Mouse (Mus musculus): ENCODE measurements around the gene Sh3gl2. TPM values are rescaled to one million over a fixed set of nuclear protein-coding genes. Genes with fewer than 3 reads are reported as not detected.

Sh3gl2 gene
- polyA plus RNA-seq, 1 experiment from 2014 or later = 0.67 TPM

GRCm38 (mm10) chr4:85438813-85439212 lies 233.9 kb downstream of the Sh3gl2 start:
- no peak for DNase-seq (ENCODE audit: low spot score)
- no peaks in the 10 kb centered on the region for H3K4me1 ChIP-seq (replicated peaks; ENCODE audit: control insufficient read depth, insufficient read depth, low read length)

GRCm38 (mm10) chr4:85483586-85483985 lies 278.7 kb downstream of the Sh3gl2 start:
- no peaks in the 10 kb centered on the region for H3K36me3 ChIP-seq (ENCODE audit: control insufficient read depth, insufficient read depth, low read length)
- DNase-seq (ENCODE audit: low spot score) = no peak
- no peaks in the 10 kb centered on the region for H3K27me3 ChIP-seq (replicated peaks; ENCODE audit: control insufficient read depth, insufficient read depth, low read length)
- ATAC-seq (replicated peaks; ENCODE audit: low FRiP score) = no peak
- H3K4me2 ChIP-seq = no peak overlapping the region
- no peak overlapping the region for H3K9ac ChIP-seq (ENCODE audit: low read depth, low read length)
- H3K4me3 ChIP-seq (ENCODE audit: low read depth, low read length) = no peak overlapping the region
- 97% methylated on average over 6 of the region's 6 CpGs for WGBS
- H3K4me1 ChIP-seq (replicated peaks; ENCODE audit: control insufficient read depth, insufficient read depth, low read length) = no peaks in the 10 kb centered on the region
- no peaks in the 10 kb centered on the region for H3K9me3 ChIP-seq (ENCODE audit: control insufficient read depth, low read length)
- H3K27ac ChIP-seq (ENCODE audit: low read depth, low read length) = no peak overlapping the region

More at GRCm38 (mm10) chr4:85438813-85439212, 233.9 kb downstream of the Sh3gl2 start:
- ATAC-seq (replicated peaks; ENCODE audit: low FRiP score) = no peak
- H3K9ac ChIP-seq (ENCODE audit: low read depth, low read length) = no peak overlapping the region
- H3K27me3 ChIP-seq (replicated peaks; ENCODE audit: control insufficient read depth, insufficient read depth, low read length) = no peaks in the 10 kb centered on the region
- no peaks in the 10 kb centered on the region for H3K36me3 ChIP-seq (ENCODE audit: control insufficient read depth, insufficient read depth, low read length)
- WGBS = 61% methylated on average over 3 of the region's 3 CpGs
- no peak overlapping the region for H3K4me3 ChIP-seq (ENCODE audit: low read depth, low read length)
- no peak overlapping the region for H3K27ac ChIP-seq (ENCODE audit: low read depth, low read length)
- no peak overlapping the region for H3K4me2 ChIP-seq
- no peaks in the 10 kb centered on the region for H3K9me3 ChIP-seq (ENCODE audit: control insufficient read depth, low read length)

- no peaks in the 10 kb centered on the region for H3K4me1 ChIP-seq (replicated peaks; ENCODE audit: control insufficient read depth, insufficient read depth, low read length)
- H3K27ac ChIP-seq (ENCODE audit: low read depth, low read length) = no peak overlapping the region
- no peaks in the 10 kb centered on the region for H3K36me3 ChIP-seq (ENCODE audit: control insufficient read depth, insufficient read depth, low read length)
- H3K4me3 ChIP-seq (ENCODE audit: low read depth, low read length) = no peak overlapping the region
- no peak overlapping the region for H3K9ac ChIP-seq (ENCODE audit: low read depth, low read length)
- H3K9me3 ChIP-seq (ENCODE audit: control insufficient read depth, low read length) = no peaks in the 10 kb centered on the region
- no peaks in the 10 kb centered on the region for H3K27me3 ChIP-seq (replicated peaks; ENCODE audit: control insufficient read depth, insufficient read depth, low read length)
- DNase-seq (ENCODE audit: low spot score) = no peak
- 83% methylated on average over 10 of the region's 10 CpGs for WGBS
- no peak for ATAC-seq (replicated peaks; ENCODE audit: low FRiP score)
- H3K4me2 ChIP-seq = no peak overlapping the region
These were observed 281.5 kb downstream of the Sh3gl2 start for GRCm38 (mm10) chr4:85486316-85486946.

- H3K4me2 ChIP-seq = no peak overlapping the region
- DNase-seq (ENCODE audit: low spot score) (no peak), ATAC-seq (replicated peaks; ENCODE audit: low FRiP score) (no peak)
- H3K27ac ChIP-seq (ENCODE audit: low read depth, low read length) = no peak overlapping the region
- H3K4me1 ChIP-seq (replicated peaks; ENCODE audit: control insufficient read depth, insufficient read depth, low read length) = no peaks in the 10 kb centered on the region
- H3K27me3 ChIP-seq (replicated peaks; ENCODE audit: control insufficient read depth, insufficient read depth, low read length) = no peaks in the 10 kb centered on the region
- no peaks in the 10 kb centered on the region for H3K36me3 ChIP-seq (ENCODE audit: control insufficient read depth, insufficient read depth, low read length)
- WGBS = 65% methylated on average over 3 of the region's 3 CpGs
- no peaks in the 10 kb centered on the region for H3K9me3 ChIP-seq (ENCODE audit: control insufficient read depth, low read length)
- no peak overlapping the region for H3K4me3 ChIP-seq (ENCODE audit: low read depth, low read length)
- H3K9ac ChIP-seq (ENCODE audit: low read depth, low read length) = no peak overlapping the region
These were observed 300.8 kb downstream of the Sh3gl2 start for GRCm38 (mm10) chr4:85505718-85506117.

- Histone ChIP-seq H3K27me3 (replicated peaks; ENCODE audit: control insufficient read depth, insufficient read depth, low read length) (no peaks in the 10 kb centered on the region), H3K4me3 (ENCODE audit: low read depth, low read length) (no peak overlapping the region), H3K4me2 (no peak overlapping the region), H3K4me1 (replicated peaks; ENCODE audit: control insufficient read depth, insufficient read depth, low read length) (no peaks in the 10 kb centered on the region), H3K9me3 (ENCODE audit: control insufficient read depth, low read length) (no peaks in the 10 kb centered on the region), H3K9ac (ENCODE audit: low read depth, low read length) (no peak overlapping the region), H3K27ac (ENCODE audit: low read depth, low read length) (no peak overlapping the region), H3K36me3 (ENCODE audit: control insufficient read depth, insufficient read depth, low read length) (no peaks in the 10 kb centered on the region)
- DNase-seq (ENCODE audit: low spot score) = no peak
- WGBS = 57% methylated on average over 2 of the region's 2 CpGs
- no peak for ATAC-seq (replicated peaks; ENCODE audit: low FRiP score)
These were observed 302.1 kb downstream of the Sh3gl2 start for GRCm38 (mm10) chr4:85506976-85507375.

GRCm38 (mm10) chr4:85507491-85507890 lies 302.6 kb downstream of the Sh3gl2 start:
- no peaks in the 10 kb centered on the region for H3K36me3 ChIP-seq (ENCODE audit: control insufficient read depth, insufficient read depth, low read length)
- H3K27me3 ChIP-seq (replicated peaks; ENCODE audit: control insufficient read depth, insufficient read depth, low read length) = no peaks in the 10 kb centered on the region
- no peaks in the 10 kb centered on the region for H3K9me3 ChIP-seq (ENCODE audit: control insufficient read depth, low read length)
- DNase-seq (ENCODE audit: low spot score) = no peak
- 74% methylated on average over 5 of the region's 5 CpGs for WGBS
- H3K27ac ChIP-seq (ENCODE audit: low read depth, low read length) = no peak overlapping the region
- no peak overlapping the region for H3K4me3 ChIP-seq (ENCODE audit: low read depth, low read length)
- H3K4me2 ChIP-seq = no peak overlapping the region
- no peak for ATAC-seq (replicated peaks; ENCODE audit: low FRiP score)
- H3K9ac ChIP-seq (ENCODE audit: low read depth, low read length) = no peak overlapping the region
- H3K4me1 ChIP-seq (replicated peaks; ENCODE audit: control insufficient read depth, insufficient read depth, low read length) = no peaks in the 10 kb centered on the region

- H3K4me1 ChIP-seq (replicated peaks; ENCODE audit: control insufficient read depth, insufficient read depth, low read length) = no peaks in the 10 kb centered on the region
- DNase-seq (ENCODE audit: low spot score) (no peak), ATAC-seq (replicated peaks; ENCODE audit: low FRiP score) (no peak)
- H3K36me3 ChIP-seq (ENCODE audit: control insufficient read depth, insufficient read depth, low read length) = no peaks in the 10 kb centered on the region
- H3K9ac ChIP-seq (ENCODE audit: low read depth, low read length) = no peak overlapping the region
- peak overlapping the region; percentile 79 for H3K4me2 ChIP-seq
- no peak overlapping the region for H3K27ac ChIP-seq (ENCODE audit: low read depth, low read length)
- 41% methylated on average over 7 of the region's 7 CpGs for WGBS
- peaks cover 5% of the 10 kb centered on the region for H3K27me3 ChIP-seq (replicated peaks; ENCODE audit: control insufficient read depth, insufficient read depth, low read length)
- H3K4me3 ChIP-seq (ENCODE audit: low read depth, low read length) = no peak overlapping the region
- no peaks in the 10 kb centered on the region for H3K9me3 ChIP-seq (ENCODE audit: control insufficient read depth, low read length)
These were observed 308.4 kb downstream of the Sh3gl2 start for GRCm38 (mm10) chr4:85513288-85513687.

GRCm38 (mm10) chr4:85513792-85514191 lies 308.9 kb downstream of the Sh3gl2 start, which contains the start of gene Adamtsl1:
Gene Adamtsl1 (plus strand): TSS chr4:85514172.
- H3K4me2 ChIP-seq = peak within 1 kb of the TSS; percentile 79
- 6% methylated on average over 9 of the region's 9 CpGs for WGBS
- H3K4me3 ChIP-seq (ENCODE audit: low read depth, low read length) = peak within 1 kb of the TSS; percentile 51
- H3K9me3 ChIP-seq (ENCODE audit: control insufficient read depth, low read length) = no peaks in the 10 kb centered on the region
- ATAC-seq (replicated peaks; ENCODE audit: low FRiP score) (no peak), DNase-seq (ENCODE audit: low spot score) (no peak)
- H3K9ac ChIP-seq (ENCODE audit: low read depth, low read length) = no peak within 1 kb of the TSS
- no peaks in the 10 kb centered on the region for H3K36me3 ChIP-seq (ENCODE audit: control insufficient read depth, insufficient read depth, low read length)
- H3K27ac ChIP-seq (ENCODE audit: low read depth, low read length) = no peak within 1 kb of the TSS
- no peaks in the 10 kb centered on the region for H3K4me1 ChIP-seq (replicated peaks; ENCODE audit: control insufficient read depth, insufficient read depth, low read length)
- H3K27me3 ChIP-seq (replicated peaks; ENCODE audit: control insufficient read depth, insufficient read depth, low read length) = peaks cover 5% of the 10 kb centered on the region

- under 1% methylated on average over 33 of the region's 33 CpGs for WGBS
- no peaks in the 10 kb centered on the region for H3K9me3 ChIP-seq (ENCODE audit: control insufficient read depth, low read length)
- H3K4me1 ChIP-seq (replicated peaks; ENCODE audit: control insufficient read depth, insufficient read depth, low read length) = no peaks in the 10 kb centered on the region
- H3K4me2 ChIP-seq = peak overlapping the region; percentile 79
- H3K9ac ChIP-seq (ENCODE audit: low read depth, low read length) = no peak overlapping the region
- peak overlapping the region; percentile 51 for H3K4me3 ChIP-seq (ENCODE audit: low read depth, low read length)
- no peaks in the 10 kb centered on the region for H3K36me3 ChIP-seq (ENCODE audit: control insufficient read depth, insufficient read depth, low read length)
- peaks cover 5% of the 10 kb centered on the region for H3K27me3 ChIP-seq (replicated peaks; ENCODE audit: control insufficient read depth, insufficient read depth, low read length)
- peak; percentile 77 for ATAC-seq (replicated peaks; ENCODE audit: low FRiP score)
- no peak overlapping the region for H3K27ac ChIP-seq (ENCODE audit: low read depth, low read length)
- peak; percentile 54 for DNase-seq (ENCODE audit: low spot score)
These were observed 309.3 kb downstream of the Sh3gl2 start for GRCm38 (mm10) chr4:85514205-85514681.

Data from liver, embryonic 11.5 days (tissue).